Mouse (Mus musculus) NIH3T3 (cell line): ENCODE measurements around the gene Wdpcp.

ENCODE experiments used
- DNase-seq: peaks from one replicate; pipeline ENCODE4 v3.0.0-alpha.2; 2012; ENCODE audit warnings: low read depth

The Wdpcp gene

GRCm38 (mm10) chr11:21569456-21570108 lies 2.5 kb upstream of the Wdpcp start:
- peak; percentile 61 for DNase-seq

GRCm38 (mm10) chr11:21570109-21570474 lies 1.9 kb upstream of the Wdpcp start:
- no peak for DNase-seq

- no peak for DNase-seq
Measured at GRCm38 (mm10) chr11:21570973-21571372, 1.1 kb upstream of the Wdpcp start.

- DNase-seq, result peak; percentile 46
Measured at GRCm38 (mm10) chr11:21581472-21581871, 9.4 kb downstream of the Wdpcp start.

- no peak for DNase-seq
Measured at GRCm38 (mm10) chr11:21583286-21583685, 11.3 kb downstream of the Wdpcp start.

GRCm38 (mm10) chr11:21602497-21602896 lies 30.5 kb downstream of the Wdpcp start:
- no peak for DNase-seq

- DNase-seq, result peak; percentile 3
Measured at GRCm38 (mm10) chr11:21615915-21616314, 43.9 kb downstream of the Wdpcp start.

- DNase-seq, result no peak
Measured at GRCm38 (mm10) chr11:21634171-21634907, 62.3 kb downstream of the Wdpcp start.

GRCm38 (mm10) chr11:21638341-21638740 lies 66.3 kb downstream of the Wdpcp start:
- no peak for DNase-seq

GRCm38 (mm10) chr11:21639534-21639933 lies 67.5 kb downstream of the Wdpcp start:
- DNase-seq, result no peak

GRCm38 (mm10) chr11:21644231-21644630 lies 72.2 kb downstream of the Wdpcp start:
- no peak for DNase-seq

- DNase-seq, result no peak
Measured at GRCm38 (mm10) chr11:21646136-21646535, 74.1 kb downstream of the Wdpcp start.

- DNase-seq, result peak; percentile 67
Measured at GRCm38 (mm10) chr11:21658985-21659384, 87.0 kb downstream of the Wdpcp start.

- DNase-seq, result no peak
Measured at GRCm38 (mm10) chr11:21677034-21677433, 105.0 kb downstream of the Wdpcp start.

GRCm38 (mm10) chr11:21688441-21688840 lies 116.4 kb downstream of the Wdpcp start:
- no peak for DNase-seq

- peak; percentile 13 for DNase-seq
Measured at GRCm38 (mm10) chr11:21690730-21691129, 118.7 kb downstream of the Wdpcp start.

- DNase-seq, result no peak
Measured at GRCm38 (mm10) chr11:21694087-21694486, 122.1 kb downstream of the Wdpcp start.

GRCm38 (mm10) chr11:21697642-21698041 lies 125.6 kb downstream of the Wdpcp start:
- DNase-seq, result no peak

GRCm38 (mm10) chr11:21713508-21713907 lies 141.5 kb downstream of the Wdpcp start:
- no peak for DNase-seq

GRCm38 (mm10) chr11:21714065-21714464 lies 142.0 kb downstream of the Wdpcp start:
- DNase-seq, result no peak

- peak; percentile 55 for DNase-seq
Measured at GRCm38 (mm10) chr11:21726329-21726728, 154.3 kb downstream of the Wdpcp start.

- DNase-seq, result peak; percentile 38
Measured at GRCm38 (mm10) chr11:21729056-21729455, 157.0 kb downstream of the Wdpcp start.

- peak; percentile 24 for DNase-seq
Measured at GRCm38 (mm10) chr11:21729961-21730360, 157.9 kb downstream of the Wdpcp start.

- DNase-seq, result no peak
Measured at GRCm38 (mm10) chr11:21735272-21735671, 163.2 kb downstream of the Wdpcp start.
